ENCODE assay signal across 8 mouse cellular contexts in the genomic region with DNA sequence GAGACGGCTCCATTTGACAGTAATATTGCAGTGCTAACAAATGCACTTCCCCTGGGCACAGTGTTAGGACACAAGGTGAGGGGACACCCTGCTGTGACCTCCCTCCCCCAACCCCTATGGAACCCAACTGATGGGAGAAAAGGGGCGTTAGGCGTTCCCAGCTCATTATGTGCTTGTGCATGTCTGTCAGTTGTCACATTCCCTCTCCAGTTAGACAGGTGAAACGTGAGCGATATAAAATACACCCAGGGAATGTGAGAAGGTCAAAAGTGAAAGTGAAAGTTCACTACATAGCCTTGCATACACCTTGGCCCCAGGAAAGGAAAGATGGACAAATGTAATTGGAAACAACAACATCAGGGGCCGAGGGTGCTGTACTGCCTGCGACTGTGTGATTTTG. TPM values are rescaled to one million over a fixed set of nuclear protein-coding genes. Genes with fewer than 3 reads are reported as not detected.
DNase-seq lines count a peak whose midpoint lies in the region; ATAC-seq and TF ChIP-seq lines count a peak whose summit lies in the region.

No protein-coding gene starts in this region.

- peaks cover 13% of the 10 kb centered on the region; the same call in 1 of the 2 replicates for H3K4me1 ChIP-seq in kidney, adult 2 months (ENCODE audit: control insufficient read depth, insufficient read depth, low read length)
- H3K4me1 ChIP-seq in heart, postnatal 0 days (ENCODE audit: control insufficient read depth, insufficient read depth), result peaks cover 13% of the 10 kb centered on the region

- DNase-seq in kidney, adult 2 months, result peak; percentile 21
- DNase-seq in kidney, adult 9 months, result no peak
- DNase-seq in ZHBTc4 (ENCODE audit: low read depth, low spot score), result peak; percentile 10
- peak; percentile 8 for DNase-seq in heart, postnatal 0 days (ENCODE audit: low spot score)
- no peak for DNase-seq in urinary bladder, postnatal 25 days (ENCODE audit: low spot score)
- no peak for DNase-seq in kidney, adult 11 months
- DNase-seq in ovary, postnatal 10 days (ENCODE audit: low spot score), result no peak

- H3K36me3 ChIP-seq in kidney, adult 2 months (ENCODE audit: control insufficient read depth, insufficient read depth, low read length), result no peaks in the 10 kb centered on the region
- no peaks in the 10 kb centered on the region; the same call in 1 of the 2 replicates for H3K36me3 ChIP-seq in heart, postnatal 0 days (replicated peaks; ENCODE audit: control insufficient read depth, insufficient read depth, low read length)

- 11% methylated on average over 7 of the region's 7 CpGs for WGBS in kidney, adult 2 months
- 19% methylated on average over 7 of the region's 7 CpGs for WGBS in heart, postnatal 0 days

- H3K27ac ChIP-seq in kidney, adult 2 months (ENCODE audit: insufficient read depth, low read depth, low read length), result peak overlapping the region; percentile 68
- H3K27ac ChIP-seq in heart, postnatal 0 days (ENCODE audit: low read depth), result 0 out of 2 replicates have a peak overlapping the region, but pooled peaks have one; percentile 18

- no peak for TF ChIP-seq EP300 in heart, postnatal 0 days (IDR thresholded peaks at IDR 0.05; ENCODE audit: low read depth)

- no peak for TF ChIP-seq CTCF in kidney, adult 2 months (conservative IDR thresholded peaks at IDR 0.05; ENCODE audit: insufficient read depth, insufficient read length, low read depth, low read length)
- no peak for TF ChIP-seq CTCF in heart, postnatal 0 days (IDR thresholded peaks at IDR 0.05; ENCODE audit: low read depth)

- TF ChIP-seq POLR2A in kidney, adult 2 months (IDR thresholded peaks at IDR 0.05; ENCODE audit: low read depth, low read length), result no peak

- no peaks in the 10 kb centered on the region for H3K27me3 ChIP-seq in kidney, adult 2 months (replicated peaks; ENCODE audit: control insufficient read depth, insufficient read depth, low read length)
- peaks cover 24% of the 10 kb centered on the region for H3K27me3 ChIP-seq in heart, postnatal 0 days (ENCODE audit: control insufficient read depth, insufficient read depth, low read length)

- no peaks in the 10 kb centered on the region for H3K9me3 ChIP-seq in heart, postnatal 0 days (replicated peaks; ENCODE audit: control insufficient read depth, low read length)

- peak overlapping the region; percentile 87 for H3K4me3 ChIP-seq in kidney, adult 2 months (ENCODE audit: insufficient read depth, low read depth, low read length)
- H3K4me3 ChIP-seq in heart, postnatal 0 days (ENCODE audit: low read depth, low read length), result peak overlapping the region; percentile 94

- no peak for ATAC-seq in heart, postnatal 0 days (ENCODE audit: insufficient read depth, low read depth)
- peak; percentile 3; the same call in 1 of the 2 replicates for ATAC-seq in megakaryocyte progenitor cell, adult 5-6 weeks (replicated peaks; ENCODE audit: poor library complexity)

- peak overlapping the region; percentile 94; the same call in 1 of the 2 replicates for H3K9ac ChIP-seq in heart, postnatal 0 days (replicated peaks; ENCODE audit: low read depth, low read length)

- H3K4me2 ChIP-seq in heart, postnatal 0 days (ENCODE audit: low read depth, low read length), result peak overlapping the region; percentile 89

RNA-seq across cellular contexts. Expression of gene Car7, which starts 0.9 kb away (rescaled TPM):
- 7.5 and 8.0 TPM in 2 replicates for polyA plus RNA-seq in kidney, adult 2 months (2012; rRNA removed)
- total RNA-seq in heart, postnatal 0 days (2014; rRNA removed; ENCODE audit: low replicate concordance), result 0.99 and 2.3 TPM in 2 replicates
- 3.0 and 3.6 TPM in 2 replicates for polyA plus RNA-seq in heart, postnatal 0 days (2015; fragmentation: Nextera tagmentation; extraction: Ambion mirVana)
- not detected in 2 replicates for total RNA-seq in megakaryocyte progenitor cell, adult 5-6 weeks (2015)
- total RNA-seq in megakaryocyte progenitor cell, adult 5-6 weeks (2017), result 0.07 and 0.33 TPM in 2 replicates

RNA-seq across cellular contexts. Expression of gene Nae1, which starts 0.9 kb away (rescaled TPM):
- polyA plus RNA-seq in kidney, adult 2 months (2012; rRNA removed), result 9.7 and 12.7 TPM in 2 replicates
- total RNA-seq in heart, postnatal 0 days (2014; rRNA removed; ENCODE audit: low replicate concordance), result 28.9 and 45.5 TPM in 2 replicates
- polyA plus RNA-seq in heart, postnatal 0 days (2015; fragmentation: Nextera tagmentation; extraction: Ambion mirVana), result 66.3 and 66.6 TPM in 2 replicates
- total RNA-seq in megakaryocyte progenitor cell, adult 5-6 weeks (2015), result 60.1 and 69.1 TPM in 2 replicates
- 74.4 and 88.3 TPM in 2 replicates for total RNA-seq in megakaryocyte progenitor cell, adult 5-6 weeks (2017)

RNA-seq across cellular contexts. Expression of gene Terb1, which starts 25.7 kb away (rescaled TPM):
- polyA plus RNA-seq in kidney, adult 2 months (2012; rRNA removed), result 0.05 TPM in 1 of 2 replicates, not detected in the other
- total RNA-seq in heart, postnatal 0 days (2014; rRNA removed; ENCODE audit: low replicate concordance), result 0.15 TPM in 1 of 2 replicates, not detected in the other
- polyA plus RNA-seq in heart, postnatal 0 days (2015; fragmentation: Nextera tagmentation; extraction: Ambion mirVana), result 0.05 and 0.07 TPM in 2 replicates
- total RNA-seq in megakaryocyte progenitor cell, adult 5-6 weeks (2015), result not detected in 2 replicates
- not detected in 2 replicates for total RNA-seq in megakaryocyte progenitor cell, adult 5-6 weeks (2017)

RNA-seq across cellular contexts. Expression of gene Pdp2, which starts 55.9 kb away (rescaled TPM):
- polyA plus RNA-seq in kidney, adult 2 months (2012; rRNA removed), result 25.7 and 29.2 TPM in 2 replicates
- 4.0 and 4.2 TPM in 2 replicates for total RNA-seq in heart, postnatal 0 days (2014; rRNA removed; ENCODE audit: low replicate concordance)
- polyA plus RNA-seq in heart, postnatal 0 days (2015; fragmentation: Nextera tagmentation; extraction: Ambion mirVana), result 5.7 and 6.1 TPM in 2 replicates
- total RNA-seq in megakaryocyte progenitor cell, adult 5-6 weeks (2015), result 8.8 and 9.3 TPM in 2 replicates
- total RNA-seq in megakaryocyte progenitor cell, adult 5-6 weeks (2017), result 7.2 and 9.2 TPM in 2 replicates

Comparison
In these comparisons a context has a peak if more than half of its experiments do, and no peak if none do; other contexts are left out.
1. DNase-seq: peak in kidney, adult 2 months (single experiment), ZHBTc4 (single experiment) and heart, postnatal 0 days (single experiment); none in kidney, adult 9 months (single experiment), urinary bladder, postnatal 25 days (single experiment), kidney, adult 11 months (single experiment) and ovary, postnatal 10 days (single experiment).